Mouse (Mus musculus) midbrain, embryonic 16.5 days (tissue): ENCODE measurements around the gene Pck1. TPM values are rescaled to one million over a fixed set of nuclear protein-coding genes. Genes with fewer than 3 reads are reported as not detected.
A peak's percentile ranks its signal among the peaks of the same experiment; 100 is the strongest.
"Not testable (repeated sequence)": the region's sequence is repeated elsewhere in the genome, so short reads cannot be mapped to it uniquely, and the experiment has no call there.

ENCODE experiments used
- ATAC-seq: fragments of 200-750 bp; cut with Nextera tagmentation; 2 replicates; pipeline ENCODE4 v1.8.0; 2017; ENCODE audit warnings: moderate TSS enrichment
- H3K27ac ChIP-seq: fragments of 300-500 bp; sonication (generic); 2 replicates; pipeline ENCODE4 v1.5.1; 2014; ENCODE audit warnings: mild to moderate bottlenecking, low read length, mixed read lengths
- H3K27me3 ChIP-seq: fragments of 300-500 bp; sonication (generic); 2 replicates; pipeline ENCODE4 v1.6.1; 2014; ENCODE audit warnings: low read depth, low read length, mixed read lengths; ENCODE audit not compliant: control insufficient read depth, insufficient read depth
- H3K36me3 ChIP-seq: fragments of 300-500 bp; sonication (generic); 2 replicates; pipeline ENCODE4 v1.6.1; 2014; ENCODE audit warnings: mild to moderate bottlenecking, low read length, moderate library complexity, mixed read lengths; ENCODE audit not compliant: control insufficient read depth, insufficient read depth
- H3K4me1 ChIP-seq: fragments of 300-500 bp; sonication (generic); 2 replicates; pipeline ENCODE4 v1.6.1; 2014; ENCODE audit warnings: mild to moderate bottlenecking, low read length, mixed read lengths; ENCODE audit not compliant: control insufficient read depth, insufficient read depth
- H3K4me2 ChIP-seq: fragments of 300-500 bp; sonication (generic); 2 replicates; pipeline ENCODE4 v1.6.1; 2014; ENCODE audit warnings: mild to moderate bottlenecking, low read length, mixed read lengths
- H3K4me3 ChIP-seq: fragments of 300-500 bp; sonication (generic); 2 replicates; pipeline ENCODE4 v1.5.1; 2014; ENCODE audit warnings: low read depth, mild to moderate bottlenecking, low read length, moderate library complexity, mixed read lengths
- H3K9ac ChIP-seq: fragments of 300-500 bp; sonication (generic); 2 replicates; pipeline ENCODE4 v1.6.1; 2014; ENCODE audit warnings: low read depth, low read length, mixed read lengths
- H3K9me3 ChIP-seq: fragments of 300-500 bp; sonication (generic); replicated peaks from 2 replicates; pipeline ENCODE4 v1.6.1; 2014; ENCODE audit warnings: mild to moderate bottlenecking, low read length, mixed read lengths; ENCODE audit not compliant: control insufficient read depth, poor library complexity, severe bottlenecking
- WGBS: fragments of 180-500 bp; shearing (Covaris S2); extraction: QIAGEN DNeasy Blood & Tissue Kit; methylation state at CpG from one replicate; pipeline ENCODE4 v1.1.7; 2014; 5-methylcytosine and 5-hydroxymethylcytosine counted together
- polyA plus RNA-seq: library from polyadenylated mRNA; unstranded; fragments of >200 nt; fragmentation: Nextera tagmentation; extraction: Ambion mirVana; gene quantifications from 2 replicates; pipeline ENCODE4 v1.2.1, GENCODE M21; 2015

Pck1 gene
- not detected in 2 replicates for polyA plus RNA-seq

GRCm38 (mm10) chr2:173152436-173153151 is at the start of gene Pck1:
Gene Pck1 (plus strand): TSS chr2:173153048.
- Histone ChIP-seq H3K9ac (no peak within 1 kb of the TSS), H3K27me3 (no peaks in the 10 kb centered on the region), H3K36me3 (no peaks in the 10 kb centered on the region), H3K4me1 (no peaks in the 10 kb centered on the region), H3K4me3 (no peak within 1 kb of the TSS), H3K27ac (no peak within 1 kb of the TSS), H3K4me2 (no peak within 1 kb of the TSS), H3K9me3 (no peaks in the 10 kb centered on the region)
- no peak for ATAC-seq
- 85% methylated on average over 13 of the region's 13 CpGs for WGBS

- no peak for ATAC-seq
- H3K4me2 ChIP-seq: no peak overlapping the region
- WGBS: 83% methylated on average over 9 of the region's 9 CpGs
- H3K4me1 ChIP-seq: no peaks in the 10 kb centered on the region
- no peaks in the 10 kb centered on the region for H3K36me3 ChIP-seq
- peaks cover 5% of the 10 kb centered on the region for H3K27me3 ChIP-seq
- no peaks in the 10 kb centered on the region for H3K9me3 ChIP-seq
- no peak overlapping the region for H3K9ac ChIP-seq
- no peak overlapping the region for H3K27ac ChIP-seq
- H3K4me3 ChIP-seq: no peak overlapping the region
These were observed 46.4 kb upstream of the Pck1 start for GRCm38 (mm10) chr2:173106409-173106808.

- no peak overlapping the region for H3K4me3 ChIP-seq
- no peaks in the 10 kb centered on the region for H3K4me1 ChIP-seq
- peak; percentile 51; the same call in 1 of the 2 replicates for ATAC-seq
- H3K9me3 ChIP-seq: no peaks in the 10 kb centered on the region
- 18% methylated on average over 14 of the region's 14 CpGs for WGBS
- no peaks in the 10 kb centered on the region for H3K36me3 ChIP-seq
- H3K27ac ChIP-seq: no peak overlapping the region
- peaks cover 5% of the 10 kb centered on the region for H3K27me3 ChIP-seq
- H3K9ac ChIP-seq: no peak overlapping the region
- no peak overlapping the region for H3K4me2 ChIP-seq
These were observed 45.7 kb upstream of the Pck1 start for GRCm38 (mm10) chr2:173106889-173107785.

GRCm38 (mm10) chr2:173108509-173109190 is 44.2 kb upstream of the Pck1 start:
- no peak for ATAC-seq
- Histone ChIP-seq H3K9ac (no peak overlapping the region), H3K9me3 (no peaks in the 10 kb centered on the region), H3K4me3 (no peak overlapping the region), H3K4me1 (no peaks in the 10 kb centered on the region), H3K27ac (no peak overlapping the region), H3K4me2 (no peak overlapping the region), H3K27me3 (peaks cover 5% of the 10 kb centered on the region), H3K36me3 (no peaks in the 10 kb centered on the region)
- 88% methylated on average over 6 of the region's 6 CpGs for WGBS

- Histone ChIP-seq H3K4me1 (no peaks in the 10 kb centered on the region), H3K9me3 (no peaks in the 10 kb centered on the region), H3K9ac (no peak overlapping the region), H3K27me3 (peaks cover 5% of the 10 kb centered on the region), H3K36me3 (no peaks in the 10 kb centered on the region), H3K4me2 (no peak overlapping the region), H3K27ac (no peak overlapping the region), H3K4me3 (no peak overlapping the region)
- 93% methylated on average over 7 of the region's 7 CpGs for WGBS
- ATAC-seq: no peak
These were observed 43.3 kb upstream of the Pck1 start for GRCm38 (mm10) chr2:173109510-173109909.

- ATAC-seq: no peak
- Histone ChIP-seq H3K4me1 (no peaks in the 10 kb centered on the region), H3K36me3 (no peaks in the 10 kb centered on the region), H3K9me3 (no peaks in the 10 kb centered on the region), H3K27ac (no peak overlapping the region), H3K27me3 (peaks cover 5% of the 10 kb centered on the region), H3K4me2 (no peak overlapping the region), H3K4me3 (no peak overlapping the region), H3K9ac (no peak overlapping the region)
- 92% methylated on average over 9 of the region's 9 CpGs for WGBS
These were observed 42.3 kb upstream of the Pck1 start for GRCm38 (mm10) chr2:173110571-173110970.

- H3K4me2 ChIP-seq, ATAC-seq, H3K9me3 ChIP-seq, H3K36me3 ChIP-seq, H3K9ac ChIP-seq, H3K4me1 ChIP-seq, H3K27ac ChIP-seq, H3K4me3 ChIP-seq, H3K27me3 ChIP-seq: not testable (repeated sequence)
- 66% methylated on average over 3 of the region's 3 CpGs for WGBS
These were observed 39.1 kb upstream of the Pck1 start for GRCm38 (mm10) chr2:173113796-173114195.

- no peaks in the 10 kb centered on the region for H3K9me3 ChIP-seq
- H3K4me3 ChIP-seq: no peak within 1 kb of the TSS
- no peaks in the 10 kb centered on the region for H3K27me3 ChIP-seq
- H3K4me1 ChIP-seq: no peaks in the 10 kb centered on the region
- 88% methylated on average over 35 of the region's 35 CpGs for WGBS
- no peak for ATAC-seq
- H3K9ac ChIP-seq: no peak within 1 kb of the TSS
- H3K36me3 ChIP-seq: no peaks in the 10 kb centered on the region
- H3K27ac ChIP-seq: no peak within 1 kb of the TSS
- H3K4me2 ChIP-seq: no peak within 1 kb of the TSS
These were observed 33.6 kb upstream of the Pck1 start, which contains the start of gene Ctcfl for GRCm38 (mm10) chr2:173119023-173119944. Gene Ctcfl (minus strand): TSS chr2:173119525.
